Mouse (Mus musculus): ENCODE results near the gene Rnps1.
A peak's percentile ranks its signal among the peaks of the same experiment; 100 is the strongest.

Gene Rnps1

DNA sequence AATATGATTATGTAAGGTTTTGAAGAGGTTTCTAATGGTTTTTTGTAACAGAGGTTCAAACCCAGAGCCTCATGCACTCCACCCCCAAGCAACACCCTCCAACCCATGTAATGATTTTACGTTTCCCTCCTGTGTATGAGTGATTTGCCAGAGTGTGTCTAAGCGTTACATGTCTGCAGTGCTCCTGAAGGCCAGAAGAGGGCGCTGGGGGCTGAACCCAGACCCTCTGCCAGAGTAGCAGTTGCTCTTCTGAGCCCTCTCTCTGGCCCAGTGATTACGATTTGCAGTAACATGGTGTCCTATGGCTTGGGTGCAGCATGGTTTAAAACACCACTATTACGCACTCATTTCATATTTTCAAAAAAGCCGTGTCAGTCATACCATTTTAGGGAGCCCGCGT lies 23.2 kb upstream of the Rnps1 start:
- no peaks in the 10 kb centered on the region for H3K36me3 ChIP-seq (ENCODE audit: insufficient read depth, low read length)
- H3K4me1 ChIP-seq (replicated peaks; ENCODE audit: low read depth, low read length), result no peaks in the 10 kb centered on the region; the same call in 1 of the 2 replicates
- H3K27me3 ChIP-seq (ENCODE audit: insufficient read depth, low read length), result no peaks in the 10 kb centered on the region
- no peak for TF ChIP-seq NANOG (IDR thresholded peaks at IDR 0.05; ENCODE audit: borderline replicate concordance, low read length)
- TF ChIP-seq CTCF (conservative IDR thresholded peaks at IDR 0.05; ENCODE audit: low read length), result peak; percentile 69
- no peak for TF ChIP-seq POU5F1 (IDR thresholded peaks at IDR 0.05; ENCODE audit: borderline replicate concordance, low read length)
- no peak overlapping the region for H3K4me3 ChIP-seq (replicated peaks; ENCODE audit: low read length)
- H3K9me3 ChIP-seq (ENCODE audit: low read length), result no peaks in the 10 kb centered on the region

- H3K9me3 ChIP-seq (ENCODE audit: low read length), result no peaks in the 10 kb centered on the region
- no peaks in the 10 kb centered on the region for H3K36me3 ChIP-seq (ENCODE audit: insufficient read depth, low read length)
- no peaks in the 10 kb centered on the region for H3K27me3 ChIP-seq (ENCODE audit: insufficient read depth, low read length)
- TF ChIP-seq NANOG (IDR thresholded peaks at IDR 0.05; ENCODE audit: borderline replicate concordance, low read length) (no peak), POU5F1 (IDR thresholded peaks at IDR 0.05; ENCODE audit: borderline replicate concordance, low read length) (no peak), CTCF (conservative IDR thresholded peaks at IDR 0.05; ENCODE audit: low read length) (no peak)
- H3K4me1 ChIP-seq (replicated peaks; ENCODE audit: low read depth, low read length), result peaks cover 3% of the 10 kb centered on the region; the same call in 1 of the 2 replicates
- H3K4me3 ChIP-seq (replicated peaks; ENCODE audit: low read length), result no peak overlapping the region
Observed at GRCm38 (mm10) chr17:24393527-24393926, 20.8 kb upstream of the Rnps1 start.

- no peaks in the 10 kb centered on the region for H3K36me3 ChIP-seq (ENCODE audit: insufficient read depth, low read length)
- H3K4me3 ChIP-seq (replicated peaks; ENCODE audit: low read length), result no peak overlapping the region
- H3K4me1 ChIP-seq (replicated peaks; ENCODE audit: low read depth, low read length), result peaks cover 6% of the 10 kb centered on the region; the same call in 1 of the 2 replicates
Observed at GRCm38 (mm10) chr17:24394456-24394855, 19.9 kb upstream of the Rnps1 start.

DNA sequence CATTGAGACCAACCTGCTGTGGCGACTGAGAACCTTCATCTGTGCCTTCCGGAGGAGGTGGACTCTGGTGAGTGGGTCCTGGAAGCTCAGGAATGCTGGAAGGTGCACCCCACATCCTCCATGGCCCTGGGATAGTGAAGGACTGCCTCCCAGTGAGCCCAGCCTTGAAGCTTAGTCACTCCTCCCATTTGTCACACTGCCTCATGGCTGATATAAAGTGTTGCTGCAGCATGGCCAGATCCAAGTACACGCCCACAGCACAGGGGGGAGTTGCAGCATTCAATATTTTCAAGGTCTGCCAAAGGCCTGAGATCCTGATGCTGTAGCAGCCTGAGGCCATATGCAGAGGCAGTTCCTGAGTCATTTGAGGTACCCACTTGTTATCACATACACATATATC lies 12.0 kb upstream of the Rnps1 start:
- Histone ChIP-seq H3K9me3 (ENCODE audit: low read length) (no peaks in the 10 kb centered on the region), H3K36me3 (ENCODE audit: insufficient read depth, low read length) (peaks cover 7% of the 10 kb centered on the region; the same call in 1 of the 2 replicates), H3K27me3 (ENCODE audit: insufficient read depth, low read length) (no peaks in the 10 kb centered on the region), H3K4me3 (replicated peaks; ENCODE audit: low read length) (no peak overlapping the region), H3K4me1 (replicated peaks; ENCODE audit: low read depth, low read length) (peaks cover 6% of the 10 kb centered on the region; the same call in 1 of the 2 replicates)
- TF ChIP-seq POU5F1 (IDR thresholded peaks at IDR 0.05; ENCODE audit: borderline replicate concordance, low read length) (no peak), NANOG (IDR thresholded peaks at IDR 0.05; ENCODE audit: borderline replicate concordance, low read length) (no peak), CTCF (conservative IDR thresholded peaks at IDR 0.05; ENCODE audit: low read length) (no peak)

More at GRCm38 (mm10) chr17:24394456-24394855, 19.9 kb upstream of the Rnps1 start:
- H3K9me3 ChIP-seq (ENCODE audit: low read length), result no peaks in the 10 kb centered on the region
- TF ChIP-seq CTCF (conservative IDR thresholded peaks at IDR 0.05; ENCODE audit: low read length), result no peak
- TF ChIP-seq POU5F1 (IDR thresholded peaks at IDR 0.05; ENCODE audit: borderline replicate concordance, low read length), result no peak
- no peak for TF ChIP-seq NANOG (IDR thresholded peaks at IDR 0.05; ENCODE audit: borderline replicate concordance, low read length)
- H3K27me3 ChIP-seq (ENCODE audit: insufficient read depth, low read length), result no peaks in the 10 kb centered on the region

- TF ChIP-seq CTCF (conservative IDR thresholded peaks at IDR 0.05; ENCODE audit: low read length) (no peak), POU5F1 (IDR thresholded peaks at IDR 0.05; ENCODE audit: borderline replicate concordance, low read length) (no peak), NANOG (IDR thresholded peaks at IDR 0.05; ENCODE audit: borderline replicate concordance, low read length) (no peak)
- Histone ChIP-seq H3K4me1 (replicated peaks; ENCODE audit: low read depth, low read length) (no peaks in the 10 kb centered on the region), H3K9me3 (ENCODE audit: low read length) (no peaks in the 10 kb centered on the region), H3K4me3 (replicated peaks; ENCODE audit: low read length) (no peak overlapping the region), H3K36me3 (ENCODE audit: insufficient read depth, low read length) (peaks cover 38% of the 10 kb centered on the region), H3K27me3 (ENCODE audit: insufficient read depth, low read length) (no peaks in the 10 kb centered on the region)
Observed at GRCm38 (mm10) chr17:24407116-24407803, 7.1 kb upstream of the Rnps1 start.

DNA sequence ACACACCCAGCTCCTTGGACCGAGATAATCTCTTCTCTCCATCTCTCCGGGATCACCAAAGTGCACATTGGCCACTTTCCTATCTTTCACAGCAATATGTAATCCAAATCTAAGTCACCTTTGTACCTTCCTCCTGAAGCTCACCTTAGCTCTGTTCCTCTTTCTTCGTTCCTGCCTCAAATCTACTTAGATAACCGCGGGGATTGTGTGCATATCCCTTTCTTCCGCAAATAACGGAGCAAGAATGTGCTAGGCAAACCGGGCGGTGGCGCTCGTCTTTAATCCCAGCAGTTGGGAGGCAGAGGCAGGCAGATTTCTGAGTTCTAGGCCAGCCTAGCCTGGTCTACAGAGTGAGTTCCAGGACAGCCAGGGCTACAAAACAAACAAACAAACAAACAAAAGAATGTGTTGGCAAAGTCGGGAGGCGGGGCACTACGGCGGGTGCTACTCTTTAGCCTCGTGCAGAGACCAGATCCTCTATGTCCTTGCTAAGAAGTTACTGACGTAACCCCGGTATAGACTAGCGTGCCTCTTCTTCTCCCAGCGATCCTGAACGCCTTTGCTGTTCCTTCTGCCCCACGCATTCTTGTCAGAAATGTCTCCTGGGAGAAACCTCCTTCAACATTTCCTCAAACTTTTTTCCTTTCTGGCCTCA lies 681 bp upstream of the Rnps1 start:
- Histone ChIP-seq H3K4me3 (replicated peaks; ENCODE audit: low read length) (peak overlapping the region; percentile 80), H3K36me3 (ENCODE audit: insufficient read depth, low read length) (peaks cover 57% of the 10 kb centered on the region), H3K9me3 (ENCODE audit: low read length) (no peaks in the 10 kb centered on the region), H3K27me3 (ENCODE audit: insufficient read depth, low read length) (no peaks in the 10 kb centered on the region), H3K4me1 (replicated peaks; ENCODE audit: low read depth, low read length) (peaks cover 42% of the 10 kb centered on the region)
- TF ChIP-seq POU5F1 (IDR thresholded peaks at IDR 0.05; ENCODE audit: borderline replicate concordance, low read length) (no peak), CTCF (conservative IDR thresholded peaks at IDR 0.05; ENCODE audit: low read length) (0 out of 2 replicates have a peak, but pooled peaks have one; percentile 5)

DNA sequence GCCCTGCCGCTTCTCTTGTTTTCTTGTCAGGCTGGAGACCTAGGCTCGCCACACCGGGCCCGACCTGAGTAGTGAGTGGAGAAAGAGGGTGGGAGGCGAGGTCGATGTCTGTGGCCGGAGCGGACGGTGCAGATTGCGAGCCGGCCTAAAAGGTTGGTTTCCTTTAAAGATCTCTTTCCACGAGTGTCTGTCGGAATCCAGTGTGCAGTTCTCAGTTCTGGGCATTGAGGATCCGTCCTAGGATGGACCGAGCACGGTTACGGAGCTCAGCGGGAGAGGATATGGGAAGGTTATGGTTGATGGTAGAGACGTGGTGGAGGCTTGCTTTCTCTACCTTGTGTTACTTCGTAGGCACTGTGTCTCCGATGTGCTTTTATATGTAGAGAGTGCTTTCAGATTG lies 646 bp downstream of the Rnps1 start:
- no peak for TF ChIP-seq NANOG (IDR thresholded peaks at IDR 0.05; ENCODE audit: borderline replicate concordance, low read length)
- no peak for TF ChIP-seq CTCF (conservative IDR thresholded peaks at IDR 0.05; ENCODE audit: low read length)
- no peak for TF ChIP-seq POU5F1 (IDR thresholded peaks at IDR 0.05; ENCODE audit: borderline replicate concordance, low read length)
- peak overlapping the region; percentile 94 for H3K4me3 ChIP-seq (replicated peaks; ENCODE audit: low read length)
- no peaks in the 10 kb centered on the region for H3K27me3 ChIP-seq (ENCODE audit: insufficient read depth, low read length)
- H3K4me1 ChIP-seq (replicated peaks; ENCODE audit: low read depth, low read length), result peaks cover 55% of the 10 kb centered on the region
- no peaks in the 10 kb centered on the region for H3K9me3 ChIP-seq (ENCODE audit: low read length)
- H3K36me3 ChIP-seq (ENCODE audit: insufficient read depth, low read length), result peaks cover 58% of the 10 kb centered on the region

- Histone ChIP-seq H3K27me3 (ENCODE audit: insufficient read depth, low read length) (no peaks in the 10 kb centered on the region), H3K4me3 (replicated peaks; ENCODE audit: low read length) (peak overlapping the region; percentile 94)
Observed at GRCm38 (mm10) chr17:24416051-24416652, 1.8 kb downstream of the Rnps1 start.

More at GRCm38 (mm10) chr17:24416051-24416652, 1.8 kb downstream of the Rnps1 start:
- Histone ChIP-seq H3K9me3 (ENCODE audit: low read length) (no peaks in the 10 kb centered on the region), H3K36me3 (ENCODE audit: insufficient read depth, low read length) (peaks cover 63% of the 10 kb centered on the region), H3K4me1 (replicated peaks; ENCODE audit: low read depth, low read length) (peaks cover 61% of the 10 kb centered on the region)
- TF ChIP-seq NANOG (IDR thresholded peaks at IDR 0.05; ENCODE audit: borderline replicate concordance, low read length) (no peak), CTCF (conservative IDR thresholded peaks at IDR 0.05; ENCODE audit: low read length) (no peak)

All from E14TG2a.4 (cell line).